Mouse (Mus musculus) lung, adult 2 months (tissue): ENCODE results near the gene Setd1a. TPM values are rescaled to one million over a fixed set of nuclear protein-coding genes. Genes with fewer than 3 reads are reported as not detected.
"Not testable (repeated sequence)": the region's sequence is repeated elsewhere in the genome, so short reads cannot be mapped to it uniquely, and the experiment has no call there.

Source experiments
- DNase-seq: peaks from one replicate; pipeline ENCODE4 v3.0.0; 2022
- H3K4me1 ChIP-seq: fragments of 200-500 bp; 2 replicates; pipeline ENCODE4 v1.6.1; 2011; ENCODE audit warnings: low read length; ENCODE audit not compliant: control insufficient read depth, insufficient read depth
- H3K4me3 ChIP-seq: fragments of 200-500 bp; replicated peaks from 2 replicates; pipeline ENCODE3; 2011; ENCODE audit warnings: low read depth, mild to moderate bottlenecking, control low read depth, low read length; ENCODE audit errors: extremely low read depth
- CTCF ChIP-seq: fragments of 200-500 bp; IDR thresholded peaks from 2 replicates; pipeline ENCODE4 v1.5.1; 2011; ENCODE audit warnings: mild to moderate bottlenecking, low read length, control low read depth; ENCODE audit not compliant: insufficient read depth
- POLR2A ChIP-seq: fragments of 200-500 bp; IDR thresholded peaks from 2 replicates; pipeline ENCODE4 v1.6.1; 2011; ENCODE audit warnings: low read depth, mild to moderate bottlenecking, control low read depth, low read length, borderline replicate concordance; ENCODE audit errors: extremely low read depth
- WGBS: fragments of 180-500 bp; shearing (Covaris S2); methylation state at CpG from one replicate; pipeline ENCODE4 v1.1.7; 2018; 5-methylcytosine and 5-hydroxymethylcytosine counted together
- polyA plus RNA-seq: library from polyadenylated mRNA; depleted of rRNA; stranded (reverse); fragments of >200 nt; gene quantifications from 2 replicates; pipeline ENCODE4 v1.2.3, GENCODE M21; 2012; rRNA removed

Gene Setd1a
- polyA plus RNA-seq, 1 experiment = 15.6 TPM

DNA sequence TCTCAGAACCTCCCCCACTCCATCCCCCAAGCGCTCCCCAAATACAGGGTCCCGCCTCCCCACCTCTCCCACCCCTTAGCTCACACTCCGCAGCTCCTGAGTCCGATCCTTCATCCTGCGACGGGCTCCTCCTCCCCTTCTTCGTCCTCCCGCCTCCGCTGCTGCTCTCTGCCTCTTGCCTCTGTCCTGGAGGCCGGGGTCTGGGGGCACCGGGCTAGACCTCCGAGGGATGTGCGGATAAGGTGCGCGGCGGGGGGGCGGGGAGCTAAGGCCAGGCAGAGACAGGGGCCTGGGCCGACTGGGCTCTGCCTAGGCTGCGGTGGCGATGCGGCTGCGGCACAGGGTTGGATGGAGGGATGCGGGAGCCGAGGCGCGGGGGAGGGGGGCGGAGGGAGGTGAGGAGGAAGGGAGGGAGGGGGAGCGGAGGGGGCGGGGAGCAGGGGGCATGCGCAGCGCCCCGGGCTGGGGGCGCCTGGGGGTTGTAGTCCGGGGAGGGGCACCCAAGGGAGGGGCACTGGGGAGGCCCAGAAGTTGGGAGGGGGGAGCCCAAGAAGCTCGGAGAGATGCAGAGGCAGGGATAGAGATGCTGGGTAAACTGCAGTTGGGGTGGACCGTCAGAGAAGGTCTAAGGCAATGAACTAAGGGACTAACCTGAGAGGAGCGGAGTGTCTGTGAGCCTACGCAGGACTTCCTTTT, 47.9 kb downstream of the Setd1a start, which contains the start of the genes Stx4a and Stx1b:
Gene Stx4a (plus strand): TSS at position 119 of the 696 bp plus-strand sequence.
Gene Stx1b (minus strand): TSS at position 374 of the 696 bp plus-strand sequence.
- WGBS = 13% methylated on average over 33 of the region's 38 CpGs
- TF ChIP-seq POLR2A (no peak), CTCF (no peak)

DNA sequence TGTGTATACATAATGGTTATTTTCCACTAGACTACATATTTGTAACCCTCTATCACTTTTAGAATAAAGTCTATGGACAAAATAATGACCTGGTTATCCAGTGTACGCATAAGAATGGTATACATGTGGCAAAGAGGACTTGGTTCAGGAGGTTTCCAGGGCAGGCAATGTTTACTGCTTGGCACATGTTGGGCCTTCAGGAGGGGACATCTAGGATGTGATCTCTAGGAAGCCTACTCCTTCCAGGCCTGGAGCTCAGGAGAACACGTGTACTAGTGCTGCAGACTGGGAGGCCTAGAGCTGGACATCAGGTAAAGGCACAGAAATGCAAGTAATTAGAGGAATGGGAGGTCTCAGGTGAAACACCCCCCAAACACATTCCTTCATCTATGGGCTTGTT, 59.1 kb downstream of the Setd1a start:
- 75% methylated on average over 2 of the region's 2 CpGs for WGBS
- no peak for TF ChIP-seq POLR2A
- no peak for TF ChIP-seq CTCF
- Histone ChIP-seq H3K4me3 (no peak overlapping the region), H3K4me1 (no peaks in the 10 kb centered on the region)
- no peak for DNase-seq

More for the DNA sequence above, 47.9 kb downstream of the Setd1a start, which contains the start of the genes Stx4a and Stx1b:
- no peak for DNase-seq
- H3K4me1 ChIP-seq = no peaks in the 10 kb centered on the region
- H3K4me3 ChIP-seq = no peak within 1 kb of the TSS

DNA sequence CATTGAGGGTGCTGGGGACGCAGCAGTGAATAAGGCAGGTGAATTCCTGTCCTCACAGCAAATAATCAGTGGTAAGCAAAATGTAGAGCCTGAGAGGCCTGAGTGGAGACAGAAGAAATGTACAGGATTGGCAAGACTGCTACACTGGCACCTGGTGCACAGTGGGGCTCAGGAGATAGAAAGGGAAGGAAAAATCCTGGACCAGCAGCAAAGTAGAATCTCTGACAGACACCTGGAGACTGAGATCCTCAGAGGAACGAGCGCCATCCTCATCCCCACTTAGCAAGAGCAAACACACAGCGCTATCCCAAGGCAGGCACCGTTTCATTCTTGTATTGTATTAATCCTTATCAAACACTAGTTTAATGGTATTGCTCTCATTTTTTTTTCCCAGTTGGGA, 61.0 kb downstream of the Setd1a start:
- Histone ChIP-seq H3K4me3 (no peak overlapping the region), H3K4me1 (peaks cover 6% of the 10 kb centered on the region)
- TF ChIP-seq CTCF = no peak
- TF ChIP-seq POLR2A = no peak
- WGBS = 83% methylated on average over 5 of the region's 5 CpGs
- no peak for DNase-seq

DNA sequence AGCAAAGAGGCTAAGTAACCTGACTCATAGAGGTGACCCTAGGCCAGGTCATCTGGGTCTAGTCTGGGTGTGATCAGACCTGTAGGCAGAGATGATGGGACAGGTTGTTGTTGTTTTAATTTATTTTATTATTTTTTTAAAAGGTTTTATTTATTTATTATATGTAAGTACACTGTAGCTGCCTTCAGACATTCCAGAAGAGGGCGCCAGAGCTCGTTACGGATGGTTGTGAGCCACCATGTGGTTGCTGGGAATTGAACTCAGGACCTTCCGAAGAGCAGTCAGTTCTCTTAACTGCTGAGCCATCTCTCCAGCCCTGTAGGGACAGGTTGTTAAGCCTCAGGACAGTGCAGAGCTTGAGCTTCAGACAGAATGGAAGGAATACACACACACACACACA, 61.4 kb downstream of the Setd1a start:
- 69% methylated on average over 4 of the region's 4 CpGs for WGBS
- H3K4me3 ChIP-seq, DNase-seq, H3K4me1 ChIP-seq: not testable (repeated sequence)

DNA sequence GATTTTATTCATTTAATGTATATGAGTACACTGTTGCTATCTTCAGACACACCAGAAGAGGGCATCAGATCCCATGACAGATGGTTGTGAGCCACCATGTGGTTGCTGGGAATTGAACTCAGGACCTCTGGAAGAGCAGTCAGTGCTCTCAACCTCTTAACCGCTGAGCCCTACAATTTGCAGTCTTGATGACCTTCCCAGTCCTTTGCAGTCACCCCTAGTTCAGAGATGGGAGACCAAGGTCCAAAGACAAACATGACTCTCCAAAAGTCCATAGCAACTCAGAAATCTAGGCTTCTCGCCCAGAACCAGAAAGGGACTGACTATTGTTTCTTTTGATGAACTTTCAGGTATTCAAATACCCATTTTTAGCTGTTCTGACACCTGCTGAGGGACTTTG, 63.6 kb downstream of the Setd1a start:
- not testable (repeated sequence) for H3K4me1 ChIP-seq, DNase-seq, H3K4me3 ChIP-seq
- 76% methylated on average over 2 of the region's 2 CpGs for WGBS

DNA sequence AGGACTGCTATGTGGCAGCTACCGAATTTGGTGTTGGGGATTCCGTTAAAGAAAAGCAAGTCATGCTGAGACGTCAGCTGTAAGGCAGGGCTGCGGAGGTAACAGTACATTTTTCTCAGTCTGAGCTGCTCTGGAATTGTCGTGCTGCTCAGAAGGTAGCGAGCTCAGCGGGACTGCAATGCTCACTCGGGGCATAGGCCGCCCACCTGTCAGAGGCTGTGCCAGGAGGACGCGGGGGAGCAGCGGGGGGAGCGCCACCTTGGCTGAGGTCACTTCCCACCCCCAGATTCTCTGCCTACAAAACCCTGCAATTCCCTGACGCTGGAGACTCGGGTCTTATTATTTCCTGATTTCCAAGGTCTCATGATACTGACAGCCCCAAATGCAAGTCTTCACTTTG, 64.4 kb downstream of the Setd1a start:
- DNase-seq = no peak
- peaks cover 6% of the 10 kb centered on the region for H3K4me1 ChIP-seq
- WGBS = 3% methylated on average over 15 of the region's 15 CpGs
- peak overlapping the region; percentile 73 for H3K4me3 ChIP-seq
- TF ChIP-seq POLR2A (no peak; the same call in 1 of the 2 replicates), CTCF (no peak)

DNA sequence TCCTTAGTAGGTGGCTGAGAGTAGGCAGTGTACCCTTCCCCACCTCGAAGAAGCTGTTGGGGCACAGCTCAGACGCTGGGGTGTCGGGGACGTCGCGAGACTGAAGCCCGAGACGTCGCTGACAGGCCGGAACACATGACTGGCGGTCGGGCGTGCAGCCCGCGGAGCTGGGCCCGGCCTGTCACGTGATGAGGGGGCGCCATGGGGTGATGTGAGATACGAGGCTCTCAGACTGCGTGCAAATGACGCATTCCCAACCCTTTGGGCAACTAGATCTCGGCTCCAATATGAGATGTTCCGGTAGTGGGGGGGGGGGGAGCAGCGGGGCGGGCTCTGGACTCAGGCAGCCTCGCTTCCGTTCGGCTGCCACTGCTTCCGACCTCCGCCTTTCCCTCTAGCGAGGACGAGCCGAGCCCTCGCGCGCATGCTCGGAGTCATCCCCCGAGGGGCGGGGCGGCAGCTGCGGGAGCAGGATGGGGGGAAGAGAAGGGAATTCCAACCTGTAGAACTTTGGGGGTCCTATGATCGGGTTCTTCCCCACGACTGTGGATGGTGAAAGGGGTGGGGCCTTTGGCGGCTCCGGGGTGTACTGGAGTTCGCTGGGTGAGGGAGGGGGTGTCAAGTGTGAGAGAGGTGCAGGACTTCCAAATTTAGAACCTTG, 65.0 kb downstream of the Setd1a start:
- H3K4me3 ChIP-seq = peak overlapping the region; percentile 97
- no peak for TF ChIP-seq CTCF
- peak; percentile 72; the same call in 1 of the 2 replicates for TF ChIP-seq POLR2A
- H3K4me1 ChIP-seq = peaks cover 6% of the 10 kb centered on the region
- under 1% methylated on average over 46 of the region's 46 CpGs for WGBS
- DNase-seq = peak; percentile 91

DNA sequence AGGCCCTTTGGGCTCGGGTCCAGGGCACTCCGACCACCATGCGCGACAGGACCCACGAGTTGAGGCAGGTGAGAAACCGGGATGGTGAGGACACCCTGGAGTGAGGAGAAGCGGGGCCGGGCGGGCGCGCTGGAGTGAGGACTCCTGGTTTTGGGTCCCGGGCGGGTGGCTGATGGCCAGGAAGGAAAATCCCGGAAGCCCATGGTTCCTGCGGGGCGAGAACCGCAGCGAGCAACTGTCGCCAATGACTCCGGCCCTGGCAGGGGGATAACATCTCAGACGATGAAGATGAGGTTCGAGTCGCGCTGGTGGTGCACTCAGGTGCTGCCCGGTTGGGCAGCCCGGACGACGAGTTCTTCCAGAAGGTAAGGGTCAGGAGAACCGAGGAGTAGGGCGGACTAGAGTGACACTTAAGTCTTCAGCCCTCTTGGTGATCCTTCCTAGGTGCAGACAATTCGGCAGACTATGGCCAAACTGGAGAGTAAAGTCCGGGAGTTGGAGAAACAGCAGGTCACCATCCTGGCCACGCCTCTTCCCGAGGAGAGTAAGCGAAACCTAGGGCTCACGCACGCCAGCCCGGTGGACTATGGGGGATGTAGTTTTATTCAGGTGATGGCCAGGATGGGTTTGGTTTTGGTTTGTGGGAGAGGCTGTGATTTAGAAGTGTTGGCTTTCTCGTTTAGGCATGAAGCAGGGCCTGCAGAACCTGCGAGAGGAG, 65.7 kb downstream of the Setd1a start:
- H3K4me1 ChIP-seq = peaks cover 6% of the 10 kb centered on the region
- peak; percentile 77 for DNase-seq
- peak overlapping the region; percentile 97 for H3K4me3 ChIP-seq
- WGBS = under 1% methylated on average over 40 of the region's 40 CpGs
- TF ChIP-seq CTCF = no peak
- peak; percentile 90; the same call in 1 of the 2 replicates for TF ChIP-seq POLR2A

Other genes with a start within 250 kb of the Setd1a start
- 1.7 and 4.2 TPM in 2 replicates for gene Tmem265, start 215.3 kb upstream of the Setd1a start, polyA plus RNA-seq
- gene Phkg2, start 203.3 kb upstream of the Setd1a start, polyA plus RNA-seq = 54.9 and 70.9 TPM in 2 replicates
- 14.0 and 16.5 TPM in 2 replicates for gene Ccdc189, start 188.1 kb upstream of the Setd1a start, polyA plus RNA-seq
- 26.1 and 32.8 TPM in 2 replicates for gene Rnf40, start 187.9 kb upstream of the Setd1a start, polyA plus RNA-seq
- 13.9 and 15.4 TPM in 2 replicates for gene Zfp629, start 160.9 kb upstream of the Setd1a start, polyA plus RNA-seq
- 22.0 and 26.8 TPM in 2 replicates for gene Bcl7c, start 67.7 kb upstream of the Setd1a start, polyA plus RNA-seq
- gene Ctf1, start 63.9 kb upstream of the Setd1a start, polyA plus RNA-seq = 20.1 and 21.1 TPM in 2 replicates
- not detected in 2 replicates for gene Ctf2, start 44.5 kb upstream of the Setd1a start, polyA plus RNA-seq
- gene Fbxl19, start 32.1 kb upstream of the Setd1a start, polyA plus RNA-seq = 25.9 and 27.3 TPM in 2 replicates
- gene Orai3, start 6.9 kb upstream of the Setd1a start, polyA plus RNA-seq = 39.1 and 45.6 TPM in 2 replicates
- gene Gm49388, start 8.9 kb downstream of the Setd1a start, polyA plus RNA-seq = not detected in 2 replicates
- 79.4 and 81.7 TPM in 2 replicates for gene Hsd3b7, start 23.9 kb downstream of the Setd1a start, polyA plus RNA-seq
- gene Stx4a, start 47.6 kb downstream of the Setd1a start, polyA plus RNA-seq = 63.5 and 77.9 TPM in 2 replicates
- gene Stx1b, start 47.9 kb downstream of the Setd1a start, polyA plus RNA-seq = 5.1 and 7.6 TPM in 2 replicates
- 22.0 and 23.4 TPM in 2 replicates for gene Zfp646, start 99.6 kb downstream of the Setd1a start, polyA plus RNA-seq
- gene Zfp668, start 100.2 kb downstream of the Setd1a start, polyA plus RNA-seq = 6.0 and 6.7 TPM in 2 replicates
- 3.4 and 5.0 TPM in 2 replicates for gene Prss53, start 114.3 kb downstream of the Setd1a start, polyA plus RNA-seq
- not detected in 2 replicates for gene Gm21974, start 118.8 kb downstream of the Setd1a start, polyA plus RNA-seq
- 176 and 201 TPM in 2 replicates for gene Vkorc1, start 118.9 kb downstream of the Setd1a start, polyA plus RNA-seq
- 72.7 and 94.7 TPM in 2 replicates for gene Bckdk, start 127.4 kb downstream of the Setd1a start, polyA plus RNA-seq
- 10.4 and 12.5 TPM in 2 replicates for gene Kat8, start 135.8 kb downstream of the Setd1a start, polyA plus RNA-seq
- gene Prss8, start 153.4 kb downstream of the Setd1a start, polyA plus RNA-seq = 157 and 158 TPM in 2 replicates
- gene Prss36, start 170.1 kb downstream of the Setd1a start, polyA plus RNA-seq = 14.6 and 17.5 TPM in 2 replicates
- gene Fus, start 190.8 kb downstream of the Setd1a start, polyA plus RNA-seq = 221 and 299 TPM in 2 replicates
- gene Pycard, start 217.2 kb downstream of the Setd1a start, polyA plus RNA-seq = 28.0 and 66.7 TPM in 2 replicates
- 5.1 and 15.4 TPM in 2 replicates for gene Trim72, start 227.3 kb downstream of the Setd1a start, polyA plus RNA-seq